Mouse (Mus musculus) liver, embryonic 11.5 days (tissue): ENCODE measurements around the gene Dclre1a. TPM values are rescaled to one million over a fixed set of nuclear protein-coding genes. Genes with fewer than 3 reads are reported as not detected.

Experiments
- ATAC-seq: fragments of 200-750 bp; cut with Nextera tagmentation; replicated peaks from 2 replicates; pipeline ENCODE4 v1.8.0; 2017; ENCODE audit warnings: moderate number of reproducible peaks, mild to moderate bottlenecking, moderate TSS enrichment, moderate library complexity; ENCODE audit not compliant: low FRiP score
- DNase-seq: peaks from one replicate; pipeline ENCODE4 v3.0.0-alpha.2; 2017; ENCODE audit warnings: low spot score
- H3K27ac ChIP-seq: fragments of 300-500 bp; sonication (generic); 2 replicates; pipeline ENCODE4 v1.5.1; 2014; ENCODE audit warnings: mild to moderate bottlenecking, low read depth, low read length, control low read depth
- H3K27me3 ChIP-seq: fragments of 300-500 bp; sonication (generic); replicated peaks from 2 replicates; pipeline ENCODE4 v1.6.1; 2014; ENCODE audit warnings: low read length, mixed read lengths; ENCODE audit not compliant: control insufficient read depth, insufficient read depth
- H3K36me3 ChIP-seq: fragments of 300-500 bp; sonication (generic); 2 replicates; pipeline ENCODE4 v1.6.1; 2014; ENCODE audit warnings: mild to moderate bottlenecking, low read length, moderate library complexity, mixed read lengths; ENCODE audit not compliant: control insufficient read depth, insufficient read depth
- H3K4me1 ChIP-seq: fragments of 300-500 bp; sonication (generic); replicated peaks from 2 replicates; pipeline ENCODE4 v1.6.1; 2014; ENCODE audit warnings: low read length, mixed read lengths; ENCODE audit not compliant: control insufficient read depth, insufficient read depth
- H3K4me2 ChIP-seq: fragments of 300-500 bp; sonication (generic); 2 replicates; pipeline ENCODE4 v1.6.1; 2014; ENCODE audit warnings: mild to moderate bottlenecking, control low read depth, moderate library complexity
- H3K4me3 ChIP-seq: fragments of 300-500 bp; sonication (generic); 2 replicates; pipeline ENCODE4 v1.5.1; 2014; ENCODE audit warnings: low read depth, low read length, control low read depth
- H3K9ac ChIP-seq: fragments of 300-500 bp; sonication (generic); 2 replicates; pipeline ENCODE4 v1.6.1; 2014; ENCODE audit warnings: low read depth, low read length, control low read depth
- H3K9me3 ChIP-seq: fragments of 300-500 bp; sonication (generic); 2 replicates; pipeline ENCODE4 v1.6.1; 2016; ENCODE audit warnings: low read length, inconsistent platforms, mixed read lengths; ENCODE audit not compliant: control insufficient read depth
- WGBS: fragments of 180-500 bp; shearing (Covaris S2); extraction: QIAGEN DNeasy Blood & Tissue Kit; methylation state at CpG from one replicate; pipeline ENCODE4 v1.1.7; 2014; 5-methylcytosine and 5-hydroxymethylcytosine counted together
- polyA plus RNA-seq: library from polyadenylated mRNA; unstranded; fragments of >200 nt; fragmentation: Nextera tagmentation; extraction: Ambion mirVana; gene quantifications from 2 replicates; pipeline ENCODE4 v1.2.1, GENCODE M21; 2014

Dclre1a gene
- polyA plus RNA-seq, 1 experiment from 2014 or later = 25.7 TPM

- Histone ChIP-seq H3K9me3 (no peaks in the 10 kb centered on the region), H3K9ac (no peak overlapping the region), H3K27me3 (no peaks in the 10 kb centered on the region), H3K4me2 (no peak overlapping the region), H3K36me3 (no peaks in the 10 kb centered on the region), H3K27ac (no peak overlapping the region), H3K4me1 (0 out of 2 replicates have a peak, but pooled peaks cover 3% of the 10 kb centered on the region), H3K4me3 (no peak overlapping the region)
- WGBS = 85% methylated on average over 13 of the region's 13 CpGs
- ATAC-seq (no peak), DNase-seq (no peak)
Measured at GRCm38 (mm10) chr19:56484630-56485375, 63.2 kb downstream of the Dclre1a start.

Other genes starting within 250 kb of the Dclre1a start
- 0.09 and 0.14 TPM in 2 replicates for gene Nrap, start 158.2 kb downstream of the Dclre1a start, polyA plus RNA-seq
- 23.9 and 26.4 TPM in 2 replicates for gene Casp7, start 151.1 kb downstream of the Dclre1a start, polyA plus RNA-seq
- not detected in 2 replicates for gene Plekhs1, start 86.6 kb downstream of the Dclre1a start, polyA plus RNA-seq
- gene Nhlrc2, start within 50 bp of the Dclre1a start, polyA plus RNA-seq = 14.1 and 15.5 TPM in 2 replicates
- 0.34 and 0.35 TPM in 2 replicates for gene Adrb1, start 174.0 kb upstream of the Dclre1a start, polyA plus RNA-seq